Mouse (Mus musculus) mature B cell (primary cell): ENCODE data around the gene Spaca3.

Source experiments
- in situ Hi-C: fragments of 300-500 bp; cut with MboI; formaldehyde crosslinking; loops from 2 replicates; pipeline ENCODE4 v1.14.3; 2019

The Spaca3 gene

DNA sequence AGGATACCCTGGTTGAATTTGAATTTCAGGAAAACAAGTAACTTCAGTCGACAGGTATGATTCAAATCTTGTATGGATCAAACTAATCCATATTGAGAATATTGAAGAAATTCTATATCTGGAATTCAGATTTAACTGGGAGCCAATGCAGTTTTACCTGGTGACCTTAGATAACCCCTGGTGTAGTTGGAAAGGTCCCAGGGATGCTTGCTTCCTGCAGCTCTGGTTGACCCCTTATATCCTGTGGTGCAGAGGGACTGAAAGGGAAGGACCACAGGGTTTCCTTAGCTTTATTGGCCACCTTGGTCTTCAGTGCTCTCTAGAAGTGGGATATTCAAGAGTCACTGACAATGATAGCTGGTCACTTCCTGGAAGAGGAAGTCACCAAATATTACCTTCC, 9.9 kb downstream of the Spaca3 start:
- in situ Hi-C loops, result no loop called here

GRCm38 (mm10) chr11:80872509-80873474, 14.6 kb downstream of the Spaca3 start:
- in situ Hi-C loops, result no loop called here

DNA sequence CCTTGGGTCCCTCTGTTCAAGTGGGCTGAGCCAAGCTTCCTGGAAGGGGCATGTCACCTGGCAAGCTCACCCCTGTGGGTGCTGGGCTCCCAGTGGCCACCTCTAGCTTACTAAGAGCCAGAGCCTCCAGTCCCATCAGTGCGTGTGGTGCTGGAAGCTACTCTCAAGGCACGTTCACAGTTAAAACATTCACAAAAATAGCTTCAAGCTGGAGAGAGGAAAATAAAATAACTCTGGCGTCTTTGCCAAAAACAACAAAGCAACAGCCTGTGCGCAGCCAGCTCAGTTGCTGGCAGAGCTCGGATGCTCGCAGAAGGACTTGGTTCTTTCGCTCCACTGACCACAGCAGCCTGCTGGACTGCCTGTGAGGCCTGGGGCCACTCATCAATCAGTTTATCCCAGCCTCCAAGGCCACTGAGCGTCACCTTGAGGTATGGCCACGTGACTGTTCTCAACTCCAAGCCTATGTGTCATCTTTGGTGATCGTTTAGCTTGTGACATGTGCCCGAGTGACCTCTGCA, 19.0 kb downstream of the Spaca3 start:
- in situ Hi-C loops, result no loop called here

DNA sequence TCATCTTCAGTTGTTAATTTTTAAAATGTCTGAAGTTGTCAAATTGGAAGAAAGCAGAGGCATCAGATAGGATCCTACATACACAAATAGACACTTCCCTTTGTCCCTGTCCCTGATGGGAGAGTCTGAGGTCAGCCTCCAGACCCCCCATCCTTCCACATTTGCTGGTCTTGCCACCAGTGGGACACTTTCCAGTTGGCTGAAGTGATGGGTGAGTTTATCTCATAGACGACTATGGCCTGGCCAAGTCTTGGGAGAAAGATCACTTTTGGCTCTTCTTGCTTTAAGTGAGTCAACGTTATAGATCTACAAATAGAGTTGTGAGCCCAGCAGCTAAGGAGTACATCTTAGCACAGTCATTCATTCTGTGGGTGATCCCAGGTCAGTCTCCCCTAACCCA, 19.9 kb downstream of the Spaca3 start:
- in situ Hi-C loops, result no loop called here

DNA sequence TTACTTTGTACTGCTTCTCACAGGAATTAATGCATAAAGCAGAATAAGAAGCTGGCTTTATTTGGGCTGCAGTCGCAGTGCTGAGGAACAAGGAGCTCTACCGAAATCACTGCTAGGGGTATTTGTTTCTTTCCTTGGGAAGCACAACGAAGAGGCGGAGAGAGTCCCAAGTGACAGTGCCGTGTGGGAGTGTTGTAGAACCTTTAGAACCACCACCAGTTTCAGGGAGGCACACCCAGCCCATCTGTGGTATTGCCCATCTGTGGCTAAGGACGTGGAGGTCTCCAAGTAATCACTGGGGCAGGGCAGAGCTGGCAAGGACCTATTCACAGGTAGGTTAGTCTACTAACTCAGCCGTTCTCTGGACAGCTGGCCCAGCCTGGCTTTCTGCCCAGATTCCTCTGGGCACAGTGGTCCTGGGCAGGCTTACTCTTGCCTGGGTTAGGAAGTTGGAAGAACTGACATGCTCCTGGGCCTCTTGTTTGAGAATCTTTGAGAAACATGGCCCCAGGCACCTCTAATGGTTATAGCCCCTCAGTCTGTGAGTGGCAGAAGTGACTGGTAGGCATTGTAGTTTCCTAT, 24.2 kb downstream of the Spaca3 start:
- in situ Hi-C loops, result no loop called here

- in situ Hi-C loops, result no loop called here
Observed at GRCm38 (mm10) chr11:80884521-80885231, 26.5 kb downstream of the Spaca3 start.

- in situ Hi-C loops, result no loop called here
Observed at GRCm38 (mm10) chr11:80886365-80886764, 28.2 kb downstream of the Spaca3 start.

GRCm38 (mm10) chr11:80887021-80887420, 28.9 kb downstream of the Spaca3 start:
- in situ Hi-C loops, result no loop called here

- in situ Hi-C loops, result no loop called here
Observed at GRCm38 (mm10) chr11:80889336-80890063, 31.3 kb downstream of the Spaca3 start.

- in situ Hi-C loops, result no loop called here
Observed at GRCm38 (mm10) chr11:80895853-80896252, 37.7 kb downstream of the Spaca3 start.

- in situ Hi-C loops, result no loop called here
Observed at GRCm38 (mm10) chr11:80900555-80900954, 42.4 kb downstream of the Spaca3 start.

DNA sequence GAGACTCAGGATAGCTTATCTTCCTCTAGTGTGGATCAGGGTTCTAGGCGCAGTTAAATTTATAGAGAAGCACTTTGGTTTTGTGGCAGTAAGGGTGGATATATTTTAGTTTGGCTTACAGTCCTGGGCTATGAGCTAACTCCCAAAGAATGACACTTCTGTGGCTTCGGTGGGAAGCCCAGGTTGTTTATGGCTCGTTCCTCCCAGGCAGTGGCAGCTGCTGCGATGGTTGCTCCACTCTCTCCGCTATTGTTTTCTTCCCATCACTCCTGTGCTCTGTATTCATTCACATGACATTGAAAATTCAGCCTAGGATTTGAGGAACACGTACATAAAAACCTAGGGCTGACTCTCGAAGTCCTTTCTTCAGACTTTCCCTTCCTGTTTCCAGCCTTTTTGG, 44.5 kb downstream of the Spaca3 start:
- in situ Hi-C loops, result no loop called here

- in situ Hi-C loops, result no loop called here
Observed at GRCm38 (mm10) chr11:80903426-80903825, 45.3 kb downstream of the Spaca3 start.

GRCm38 (mm10) chr11:80904559-80904958, 46.4 kb downstream of the Spaca3 start:
- in situ Hi-C loops, result no loop called here

- in situ Hi-C loops, result no loop called here
Observed at GRCm38 (mm10) chr11:80906456-80906855, 48.3 kb downstream of the Spaca3 start.

DNA sequence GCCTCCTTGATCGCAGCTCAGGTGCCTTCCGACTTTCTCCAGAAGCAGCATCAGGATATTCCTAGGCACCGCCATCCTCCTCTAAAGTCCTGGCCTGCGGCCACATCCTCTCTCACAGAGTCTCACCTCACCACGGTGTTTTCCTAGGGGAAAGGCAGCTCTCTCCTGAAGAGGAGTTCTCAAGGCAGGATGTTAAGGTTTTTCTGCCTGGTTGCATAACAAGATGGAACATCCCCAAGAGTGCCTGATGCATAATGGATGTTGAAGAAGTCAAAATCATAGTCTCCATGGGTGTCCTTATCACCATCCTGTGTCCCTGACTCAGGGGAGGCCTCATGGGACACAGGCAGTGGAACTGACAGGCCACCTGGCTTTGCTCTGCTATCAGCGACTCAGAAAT, 49.7 kb downstream of the Spaca3 start:
- in situ Hi-C loops, result no loop called here

- in situ Hi-C loops, result no loop called here
Observed at GRCm38 (mm10) chr11:80912721-80913120, 54.6 kb downstream of the Spaca3 start.

GRCm38 (mm10) chr11:80913408-80914024, 55.4 kb downstream of the Spaca3 start:
- in situ Hi-C loops, result no loop called here
